Mouse (Mus musculus) lung, postnatal 10 days (tissue): Measurements from ENCODE around the gene Pex14.
"Not testable (repeated sequence)": the region's sequence is repeated elsewhere in the genome, so short reads cannot be mapped to it uniquely, and the experiment has no call there.

Experiments used
- DNase-seq: peaks from one replicate; pipeline ENCODE4 v3.0.0; 2021

The Pex14 gene

GRCm38 (mm10) chr4:149101456-149101855, 1.8 kb upstream of the Pex14 start:
- DNase-seq, result no peak

GRCm38 (mm10) chr4:149100449-149100848, 773 bp upstream of the Pex14 start:
- DNase-seq, result not testable (repeated sequence)

GRCm38 (mm10) chr4:149098571-149098970, 1.1 kb downstream of the Pex14 start:
- DNase-seq, result no peak

GRCm38 (mm10) chr4:149097956-149098355, 1.7 kb downstream of the Pex14 start:
- DNase-seq, result no peak

- no peak for DNase-seq
Observed at GRCm38 (mm10) chr4:149091364-149091763, 8.3 kb downstream of the Pex14 start.

GRCm38 (mm10) chr4:149085381-149085780, 14.3 kb downstream of the Pex14 start:
- DNase-seq, result no peak

- peak; percentile 65 for DNase-seq
Observed at GRCm38 (mm10) chr4:149081528-149081927, 18.1 kb downstream of the Pex14 start.

- no peak for DNase-seq
Observed at GRCm38 (mm10) chr4:149080111-149080510, 19.6 kb downstream of the Pex14 start.

GRCm38 (mm10) chr4:149079629-149080028, 20.0 kb downstream of the Pex14 start:
- DNase-seq, result no peak

- DNase-seq, result no peak
Observed at GRCm38 (mm10) chr4:149078261-149078660, 21.4 kb downstream of the Pex14 start.

GRCm38 (mm10) chr4:149075871-149076575, 23.7 kb downstream of the Pex14 start:
- DNase-seq, result peak; percentile 87

GRCm38 (mm10) chr4:149075073-149075472, 24.6 kb downstream of the Pex14 start:
- DNase-seq, result peak; percentile 21

GRCm38 (mm10) chr4:149066672-149067551, 32.8 kb downstream of the Pex14 start:
- DNase-seq, result no peak

GRCm38 (mm10) chr4:149064061-149064854, 35.4 kb downstream of the Pex14 start:
- DNase-seq, result peak; percentile 55

- DNase-seq, result no peak
Observed at GRCm38 (mm10) chr4:149062406-149063318, 37.0 kb downstream of the Pex14 start.

- DNase-seq, result no peak
Observed at GRCm38 (mm10) chr4:149061432-149061718, 38.3 kb downstream of the Pex14 start.

GRCm38 (mm10) chr4:149060621-149061431, 38.9 kb downstream of the Pex14 start:
- DNase-seq, result no peak

- no peak for DNase-seq
Observed at GRCm38 (mm10) chr4:149059713-149060112, 40.0 kb downstream of the Pex14 start.

- DNase-seq, result no peak
Observed at GRCm38 (mm10) chr4:149058298-149058697, 41.4 kb downstream of the Pex14 start.

- DNase-seq, result no peak
Observed at GRCm38 (mm10) chr4:149057470-149057869, 42.2 kb downstream of the Pex14 start.

GRCm38 (mm10) chr4:149056957-149057356, 42.7 kb downstream of the Pex14 start:
- DNase-seq, result no peak
